Mouse (Mus musculus) B cell, adult 2 months (primary cell): Measurements from ENCODE around the gene Gm8113.
A peak's percentile ranks its signal among the peaks of the same experiment; 100 is the strongest.
"Not testable (repeated sequence)": the region's sequence is repeated elsewhere in the genome, so short reads cannot be mapped to it uniquely, and the experiment has no call there.

Experiments
- DNase-seq, 2 experiments: peaks; one replicate each; pipeline ENCODE4 v3.0.0; 2022

The Gm8113 gene

DNA sequence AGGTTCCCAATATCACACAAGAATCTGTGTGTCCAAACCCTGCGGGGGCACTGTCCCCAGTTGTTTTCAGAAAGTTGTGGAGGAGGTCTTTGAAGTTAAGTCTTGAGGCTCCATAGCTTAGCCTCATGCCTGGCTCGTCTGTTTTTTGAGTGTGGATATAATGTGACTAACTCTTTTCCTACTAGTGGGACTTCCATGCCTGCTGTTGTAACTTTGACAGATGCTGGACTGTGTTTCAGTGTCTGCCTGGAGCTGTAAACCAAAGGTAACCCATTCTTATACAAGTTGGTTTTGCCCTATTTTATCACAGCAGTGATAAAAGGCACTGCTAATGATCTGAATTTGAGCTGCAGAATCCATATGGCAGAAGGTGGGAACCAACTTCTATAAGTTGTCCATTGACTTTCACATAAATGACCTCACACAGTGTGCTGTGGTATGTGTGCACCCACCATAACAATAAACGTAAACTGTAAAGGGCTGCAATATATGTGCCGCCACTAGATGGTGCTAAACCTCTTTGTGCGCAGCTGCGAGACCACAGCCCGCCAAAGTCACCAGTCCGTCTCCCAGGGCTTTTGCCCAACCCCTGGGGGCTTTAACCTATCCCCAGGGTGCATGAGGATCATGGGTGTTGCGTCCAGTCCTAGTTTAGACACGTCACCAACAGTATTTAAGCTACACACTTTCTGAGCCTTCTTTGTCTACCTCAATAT lies at the start of gene Gm8113:
Gene Gm8113, plus strand, starts transcription at position 703 of the 716 bp plus-strand sequence.
- DNase-seq: peak; percentile 40 to 42

- DNase-seq: not testable (repeated sequence)
These were observed 49.8 kb upstream of the Gm8113 start, which contains the start of gene Ear1 for GRCm38 (mm10) chr14:43875417-43875816. Gene Ear1 (minus strand): TSS chr14:43875517.

GRCm38 (mm10) chr14:43877789-43878188 lies 47.4 kb upstream of the Gm8113 start:
- not testable (repeated sequence) for DNase-seq

GRCm38 (mm10) chr14:43879966-43880545 lies 45.1 kb upstream of the Gm8113 start:
- not testable (repeated sequence) for DNase-seq

DNA sequence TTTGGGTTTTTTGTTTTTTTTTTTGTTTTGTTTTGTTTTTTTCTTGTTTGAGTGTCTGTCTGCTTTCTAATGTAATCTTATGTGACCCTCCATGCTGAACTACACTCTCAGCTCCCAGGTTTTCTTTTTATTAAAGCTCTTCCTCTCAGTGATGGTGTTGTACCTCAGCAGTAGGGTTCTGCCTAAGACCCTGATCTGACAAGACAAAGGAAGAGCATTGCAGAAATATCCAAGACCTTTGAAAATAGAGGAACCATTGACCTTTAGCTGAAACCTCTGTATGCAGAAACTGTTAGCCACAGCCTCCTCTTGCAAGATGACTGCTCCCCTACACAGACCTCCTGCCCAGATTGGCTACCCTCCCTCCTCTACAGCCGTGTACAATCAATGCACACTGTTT lies 39.0 kb upstream of the Gm8113 start:
- DNase-seq: not testable (repeated sequence)

DNA sequence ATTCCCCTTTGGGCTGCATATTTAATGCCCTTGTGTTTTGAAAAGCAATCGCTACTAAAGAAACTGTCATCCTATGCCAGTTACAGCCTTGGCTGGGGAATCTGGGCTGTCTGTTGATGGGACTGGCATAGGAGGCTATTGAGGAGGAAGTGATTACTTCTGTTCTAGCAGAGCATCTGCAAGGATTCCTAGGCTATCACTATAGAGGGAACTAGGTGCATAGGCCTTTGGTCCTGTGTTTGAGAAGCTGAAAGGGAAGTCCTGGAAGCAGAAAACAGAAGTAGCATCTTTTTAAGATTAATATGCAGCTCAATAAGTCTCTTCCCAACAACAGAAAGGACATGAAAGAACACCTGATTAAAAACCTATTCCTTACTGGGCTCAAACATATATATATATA lies 33.9 kb upstream of the Gm8113 start:
- not testable (repeated sequence) for DNase-seq

- DNase-seq: not testable (repeated sequence)
These were observed 29.8 kb upstream of the Gm8113 start for GRCm38 (mm10) chr14:43895357-43895756.

GRCm38 (mm10) chr14:43898577-43898976 lies 26.6 kb upstream of the Gm8113 start:
- not testable (repeated sequence) for DNase-seq

- not testable (repeated sequence) for DNase-seq
These were observed 7.0 kb upstream of the Gm8113 start for GRCm38 (mm10) chr14:43918214-43918613.

DNA sequence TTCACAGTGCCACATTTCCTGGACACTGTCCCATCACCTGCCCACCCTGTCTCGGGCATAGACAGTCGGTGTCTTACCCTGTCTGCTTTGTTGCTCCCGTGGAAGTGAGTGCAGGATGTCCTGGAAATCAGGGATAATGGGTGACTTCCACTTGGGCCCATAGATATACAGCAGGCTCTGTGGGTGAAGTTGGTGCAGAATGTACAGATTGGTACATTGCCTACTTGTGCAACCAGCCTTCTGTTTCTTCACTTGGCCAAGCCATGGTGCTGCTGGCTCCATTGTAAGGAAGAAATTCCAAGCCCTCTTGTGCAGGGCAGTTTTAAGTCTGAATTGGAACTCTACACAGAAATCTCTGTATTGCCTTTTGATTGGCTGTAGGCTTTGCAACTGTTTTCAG lies 1.7 kb upstream of the Gm8113 start, which contains the start of gene Ear10:
Gene Ear10, minus strand, starts transcription at position 101 of the 400 bp plus-strand sequence.
- not testable (repeated sequence) for DNase-seq

DNA sequence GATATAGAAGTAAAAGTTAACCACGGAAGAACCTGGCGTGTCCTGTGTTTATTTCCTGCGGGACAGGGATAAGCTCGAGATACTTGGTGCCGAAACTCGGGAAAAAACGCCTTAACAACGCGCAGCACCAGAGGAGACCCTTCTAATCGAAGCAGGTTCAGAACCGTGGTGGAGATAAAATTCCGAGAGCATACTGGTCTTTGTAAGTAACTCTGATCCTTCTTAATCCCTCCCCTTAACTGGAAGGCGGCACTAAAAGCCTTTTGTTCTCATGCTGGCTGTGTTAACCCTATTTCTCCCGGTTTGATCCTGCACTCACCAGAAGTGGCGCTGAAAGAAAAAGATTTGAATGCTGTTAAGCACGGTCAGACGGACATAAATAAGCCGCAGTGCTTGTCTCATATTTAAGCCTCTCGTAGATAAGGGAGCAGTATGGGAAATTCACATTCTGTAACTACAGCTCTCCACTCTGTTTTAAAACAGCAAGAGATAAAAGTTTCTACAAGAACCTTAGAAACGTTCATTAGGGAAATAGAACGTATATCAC lies 287 bp downstream of the Gm8113 start:
- DNase-seq: not testable (repeated sequence)

DNA sequence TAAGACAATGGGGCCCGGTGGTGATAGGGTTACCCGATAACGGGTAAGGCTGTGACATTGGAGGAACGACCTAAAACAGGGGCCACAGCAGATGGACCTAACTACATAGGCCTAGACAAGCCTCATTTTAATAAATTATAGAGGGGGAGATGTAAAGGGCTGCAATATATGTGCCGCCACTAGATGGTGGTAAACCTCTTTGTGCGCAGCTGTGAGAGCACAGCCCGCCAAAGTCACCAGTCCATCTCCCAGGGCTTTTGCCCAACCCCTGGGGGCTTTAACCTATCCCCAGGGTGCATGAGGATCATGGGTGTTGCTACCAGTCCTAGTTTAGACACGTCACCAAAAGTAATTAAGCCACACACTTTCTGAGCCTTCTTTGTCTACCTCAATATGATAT lies 7.8 kb downstream of the Gm8113 start:
- peak; percentile 0 to 1 for DNase-seq

- DNase-seq: not testable (repeated sequence)
These were observed 8.2 kb downstream of the Gm8113 start for GRCm38 (mm10) chr14:43933399-43933798.

- DNase-seq: not testable (repeated sequence)
These were observed 28.2 kb downstream of the Gm8113 start for GRCm38 (mm10) chr14:43953382-43953781.

GRCm38 (mm10) chr14:43955074-43955473 lies 29.9 kb downstream of the Gm8113 start:
- not testable (repeated sequence) for DNase-seq

DNA sequence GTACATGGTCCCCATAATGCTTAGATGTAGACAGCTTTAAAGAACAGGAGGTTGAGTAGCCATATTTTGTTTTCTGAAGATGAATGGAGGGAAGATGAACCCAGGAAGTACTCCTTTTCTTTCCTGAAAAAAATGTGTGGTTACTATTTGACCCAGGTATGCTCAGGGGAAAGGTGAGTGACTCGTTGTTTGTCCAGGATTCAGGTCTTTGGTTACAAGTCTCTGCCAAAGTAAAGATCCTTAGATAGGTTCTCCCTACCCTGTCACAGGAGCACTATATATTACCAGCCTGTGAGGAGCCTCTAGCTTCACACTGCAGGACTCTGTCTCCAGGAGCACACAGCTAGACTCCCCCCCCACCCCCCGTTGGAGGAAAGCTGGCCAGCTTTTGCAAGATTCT lies 31.6 kb downstream of the Gm8113 start, which contains the start of gene Ang5:
Gene Ang5, plus strand, starts transcription at position 301 of the 400 bp plus-strand sequence.
- not testable (repeated sequence) for DNase-seq
